19 mouse cellular contexts compared by ENCODE assay signal in the genomic region with DNA sequence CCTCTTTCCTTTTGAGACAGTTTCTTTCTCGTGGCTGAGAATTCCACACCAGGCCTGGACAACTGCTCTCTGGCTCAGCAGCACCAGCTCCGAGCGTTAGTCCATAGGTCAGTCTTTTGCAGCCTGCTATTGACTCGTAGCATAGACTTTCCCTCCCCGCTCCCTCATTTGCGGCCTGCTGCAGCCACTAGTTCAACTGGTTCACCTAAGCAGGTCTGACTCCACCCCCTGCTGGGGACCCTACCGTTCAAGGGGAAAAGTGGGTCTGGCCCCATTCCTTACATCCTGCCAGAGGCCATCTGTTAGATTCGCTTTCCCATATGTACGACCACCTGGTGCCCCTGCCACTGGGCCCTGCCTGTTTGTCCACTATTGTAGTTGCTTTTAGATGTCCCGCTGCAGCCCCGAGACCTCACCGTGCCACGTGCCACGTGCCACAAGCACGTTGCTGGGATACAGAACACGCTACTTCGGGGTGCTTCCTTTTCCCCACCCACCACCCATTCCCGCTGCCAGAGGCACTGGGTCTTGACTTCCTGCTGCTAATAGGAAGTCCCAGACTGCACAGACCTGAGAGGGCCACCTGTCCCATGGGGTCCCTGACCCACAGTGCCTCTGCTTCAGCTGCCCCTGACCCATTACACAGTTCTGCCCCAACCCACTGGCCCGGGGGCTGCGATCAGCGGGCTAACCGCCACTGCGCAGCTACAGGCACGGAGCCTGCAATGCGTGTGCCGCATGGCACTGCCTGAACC. TPM values are rescaled to one million over a fixed set of nuclear protein-coding genes. Genes with fewer than 3 reads are reported as not detected.
A peak's percentile ranks its signal among the peaks of the same experiment; 100 is the strongest.
DNase-seq lines count a peak whose midpoint lies in the region; ATAC-seq and TF ChIP-seq lines count a peak whose summit lies in the region.
"Had no signal": no experiment of that assay in that cellular context is flagged by ENCODE, and none has a peak within 500 bp of the region (broad histone marks: within the 10 kb centered on the region; RNA-seq: fewer than 3 reads in every experiment).

No protein-coding gene starts in this region.

- no peaks in the 10 kb centered on the region for H3K27me3 ChIP-seq in ES-Bruce4 (ENCODE audit: control insufficient read depth, insufficient read depth, low read length, poor library complexity, severe bottlenecking)
- H3K27me3 ChIP-seq in intestine, embryonic 14.5 days (replicated peaks; ENCODE audit: control insufficient read depth, insufficient read depth, low read length) = no peaks in the 10 kb centered on the region
- H3K27me3 ChIP-seq: liver, embryonic 15.5 days had no signal

- no peaks in the 10 kb centered on the region for H3K36me3 ChIP-seq in ES-Bruce4 (ENCODE audit: control insufficient read depth, insufficient read depth, low read length, poor library complexity, severe bottlenecking)
- no peaks in the 10 kb centered on the region for H3K36me3 ChIP-seq in intestine, embryonic 14.5 days (ENCODE audit: control insufficient read depth, insufficient read depth, low read length)
- H3K36me3 ChIP-seq: liver, embryonic 15.5 days had no signal

- no peaks in the 10 kb centered on the region for H3K9me3 ChIP-seq in ES-Bruce4 (replicated peaks; ENCODE audit: control insufficient read depth, insufficient read depth, low read length, poor library complexity, severe bottlenecking)
- H3K9me3 ChIP-seq in intestine, embryonic 14.5 days (ENCODE audit: control insufficient read depth, low read length) = no peaks in the 10 kb centered on the region
- H3K9me3 ChIP-seq: liver, embryonic 15.5 days had no signal

- no peaks in the 10 kb centered on the region for H3K4me1 ChIP-seq in ES-Bruce4 (ENCODE audit: control insufficient read depth, insufficient read depth, low read length)
- H3K4me1 ChIP-seq in intestine, embryonic 14.5 days (replicated peaks; ENCODE audit: control insufficient read depth, insufficient read depth, low read length) = no peaks in the 10 kb centered on the region
- H3K4me1 ChIP-seq: liver, embryonic 15.5 days had no signal

- intact Hi-C loops in left cerebral cortex, postnatal 4 days (cut with DNase I) = no loop called here
- intact Hi-C loops in left cerebral cortex, postnatal 10 days (cut with DNase I) = no loop called here

- peak; percentile 50 for ATAC-seq in intestine, embryonic 14.5 days (replicated peaks; ENCODE audit: low FRiP score, low TSS enrichment, low read depth)
- ATAC-seq: forebrain, embryonic 14.5 days; inflammation-experienced regulatory T-cells, adult 6 months had no signal

- no peak overlapping the region for H3K4me2 ChIP-seq in intestine, embryonic 14.5 days (ENCODE audit: low read length)
- H3K4me2 ChIP-seq: liver, embryonic 15.5 days had no signal

- TF ChIP-seq POLR2A in ES-Bruce4 (IDR thresholded peaks at IDR 0.05; ENCODE audit: insufficient read depth, low read length) = no peak

- WGBS in intestine, embryonic 14.5 days = 65% methylated on average over 26 of the region's 26 CpGs

- peak overlapping the region; percentile 21; the same call in 1 of the 2 replicates for H3K9ac ChIP-seq in ES-Bruce4 (ENCODE audit: low read depth, poor library complexity, severe bottlenecking)
- H3K9ac ChIP-seq in intestine, embryonic 14.5 days (ENCODE audit: low read length) = no peak overlapping the region
- H3K9ac ChIP-seq: liver, embryonic 15.5 days had no signal

- no peak overlapping the region for H3K27ac ChIP-seq in ES-Bruce4 (ENCODE audit: insufficient read depth, low read length)
- no peak overlapping the region for H3K27ac ChIP-seq in intestine, embryonic 14.5 days (ENCODE audit: low read depth)
- H3K27ac ChIP-seq: left cerebral cortex, adult 2 months; liver, embryonic 15.5 days had no signal

- H3K4me3 ChIP-seq in ES-Bruce4 (ENCODE audit: low read depth, low read length) = peak overlapping the region; percentile 45
- no peak overlapping the region for H3K4me3 ChIP-seq in intestine, embryonic 14.5 days (ENCODE audit: low read depth, low read length)
- H3K4me3 ChIP-seq: left cerebral cortex, adult 2 months; liver, embryonic 15.5 days had no signal

- TF ChIP-seq EP300 in ES-Bruce4 (IDR thresholded peaks at IDR 0.05; ENCODE audit: insufficient read depth, low read depth, low read length) = no peak

- TF ChIP-seq CTCF in ES-Bruce4 (IDR thresholded peaks at IDR 0.05; ENCODE audit: low read depth, low read length) = no peak

- DNase-seq in left cerebral cortex, postnatal 4 days = peak; percentile 5
- no peak for DNase-seq in left cerebral cortex, postnatal 10 days (ENCODE audit: extremely low spot score in 1 of 2, low spot score in 2 of 2)
- DNase-seq in 3134 (ENCODE audit: extremely low read depth, insufficient read length, low spot score) = peak; percentile 9
- no peak for DNase-seq in intestine, embryonic 14.5 days (ENCODE audit: low spot score)
- DNase-seq in ovary, adult 18-20 months (ENCODE audit: low spot score) = no peak
- no peak for DNase-seq in kidney, adult 8-10 months
- DNase-seq: right cerebral cortex, postnatal 4 days had no signal

RNA-seq across cellular contexts. Expression of gene Psg17, which starts 6.6 kb away (rescaled TPM):
- not detected for total RNA-seq in left cerebral cortex, postnatal 4 days (2021)
- not detected for total RNA-seq in left cerebral cortex, postnatal 10 days (2021)
- 1.3 and 1.8 TPM in 2 replicates for polyA plus RNA-seq in ES-Bruce4 (2011; ENCODE audit: insufficient read depth, insufficient read length, low read depth, missing spikeins)
- polyA plus RNA-seq in intestine, embryonic 14.5 days (2014; fragmentation: Nextera tagmentation; extraction: Ambion mirVana) = 0.27 TPM in 1 of 2 replicates, not detected in the other
- total RNA-seq: adrenal gland, postnatal 4 days; CH12.LX; gastrocnemius, adult 8-10 months; left cerebral cortex, adult 2 months; megakaryocyte progenitor cell, adult 5-6 weeks had no signal
- polyA plus RNA-seq: embryonic facial prominence, embryonic 11.5 days; forebrain, embryonic 14.5 days; heart, embryonic 14.5 days; inflammation-experienced regulatory T-cells, adult 6 months; liver, embryonic 15.5 days had no signal

RNA-seq across cellular contexts. Expression of gene Mill2, which starts 11.8 kb away (rescaled TPM):
- total RNA-seq in left cerebral cortex, postnatal 4 days (2021) = 1 to 10 TPM in 1 of 2 experiments, under 1 TPM in 1; 0.90 to 1.5 TPM
- total RNA-seq in left cerebral cortex, postnatal 10 days (2021) = 1 to 10 TPM; 1.3 to 1.5 TPM
- polyA plus RNA-seq in ES-Bruce4 (2011; ENCODE audit: insufficient read depth, insufficient read length, low read depth, missing spikeins) = 0.35 and 1.1 TPM in 2 replicates
- polyA plus RNA-seq in intestine, embryonic 14.5 days (2014; fragmentation: Nextera tagmentation; extraction: Ambion mirVana) = 0.62 and 1.1 TPM in 2 replicates
- total RNA-seq: CH12.LX had no signal

RNA-seq across cellular contexts. Expression of gene Psg19, which starts 29.6 kb away (rescaled TPM):
- not detected for total RNA-seq in left cerebral cortex, postnatal 4 days (2021)
- total RNA-seq in left cerebral cortex, postnatal 10 days (2021) = not detected
- polyA plus RNA-seq in ES-Bruce4 (2011; ENCODE audit: insufficient read depth, insufficient read length, low read depth, missing spikeins) = 1.1 TPM in 2 replicates
- polyA plus RNA-seq in intestine, embryonic 14.5 days (2014; fragmentation: Nextera tagmentation; extraction: Ambion mirVana) = not detected in 2 replicates
- total RNA-seq: adrenal gland, postnatal 4 days; CH12.LX; gastrocnemius, adult 8-10 months; left cerebral cortex, adult 2 months; megakaryocyte progenitor cell, adult 5-6 weeks had no signal
- polyA plus RNA-seq: embryonic facial prominence, embryonic 11.5 days; forebrain, embryonic 14.5 days; heart, embryonic 14.5 days; inflammation-experienced regulatory T-cells, adult 6 months; large intestine, adult 2 months; liver, embryonic 15.5 days had no signal

RNA-seq across cellular contexts. Expression of gene Pglyrp1, which starts 43.2 kb away (rescaled TPM):
- total RNA-seq in left cerebral cortex, postnatal 4 days (2021) = 10 to 100 TPM; 16.1 to 16.8 TPM
- total RNA-seq in left cerebral cortex, postnatal 10 days (2021) = 10 to 100 TPM; 26.6 to 28.1 TPM
- polyA plus RNA-seq in ES-Bruce4 (2011; ENCODE audit: insufficient read depth, insufficient read length, low read depth, missing spikeins) = 1.8 and 3.1 TPM in 2 replicates
- 17.7 and 26.7 TPM in 2 replicates for polyA plus RNA-seq in intestine, embryonic 14.5 days (2014; fragmentation: Nextera tagmentation; extraction: Ambion mirVana)

Comparison
In these comparisons a context has a peak if more than half of its experiments do, and no peak if none do; other contexts are left out.
1. DNase-seq: peak in left cerebral cortex, postnatal 4 days (single experiment) and 3134 (single experiment); none in left cerebral cortex, postnatal 10 days (0 of 2), intestine, embryonic 14.5 days (single experiment), ovary, adult 18-20 months (single experiment) and kidney, adult 8-10 months (0 of 2).